Mouse (Mus musculus) myocyte (in vitro differentiated cells): ENCODE measurements around the gene Gbx1.

Experiments used
- E2F4 ChIP-seq: IDR thresholded peaks from one replicate; pipeline ENCODE4 v1.6.1; 2011; ENCODE audit warnings: mild to moderate bottlenecking, control low read depth, moderate library complexity; ENCODE audit not compliant: insufficient read depth
- MAX ChIP-seq: IDR thresholded peaks from one replicate; pipeline ENCODE4 v1.6.1; 2011; ENCODE audit warnings: low read depth, mild to moderate bottlenecking, control low read depth
- MYOG ChIP-seq, 3 experiments: IDR thresholded peaks; one replicate each; pipeline ENCODE4 v1.6.1; 2011; ENCODE audit warnings: control low read depth in 2 of 3, low read depth in 2 of 3, mild to moderate bottlenecking in 2 of 3; ENCODE audit not compliant: insufficient read length in 2 of 3, control insufficient read depth in 1 of 3, insufficient read depth in 1 of 3
- POLR2AphosphoS2 ChIP-seq: IDR thresholded peaks from one replicate; pipeline ENCODE4 v1.6.1; 2011; ENCODE audit warnings: low read depth, control low read depth; ENCODE audit not compliant: insufficient read length
- REST ChIP-seq: IDR thresholded peaks from one replicate; pipeline ENCODE4 v1.6.1; 2011; ENCODE audit warnings: mild to moderate bottlenecking, control low read depth, moderate library complexity; ENCODE audit not compliant: insufficient read depth, insufficient read length
- TCF12 ChIP-seq: IDR thresholded peaks from one replicate; pipeline ENCODE4 v1.6.1; 2011; ENCODE audit warnings: mild to moderate bottlenecking, control low read depth; ENCODE audit not compliant: poor library complexity, insufficient read depth, severe bottlenecking
- TCF3 ChIP-seq: IDR thresholded peaks from one replicate; pipeline ENCODE4 v1.6.1; 2011; ENCODE audit warnings: low read depth, control low read depth; ENCODE audit not compliant: insufficient read length

DNA sequence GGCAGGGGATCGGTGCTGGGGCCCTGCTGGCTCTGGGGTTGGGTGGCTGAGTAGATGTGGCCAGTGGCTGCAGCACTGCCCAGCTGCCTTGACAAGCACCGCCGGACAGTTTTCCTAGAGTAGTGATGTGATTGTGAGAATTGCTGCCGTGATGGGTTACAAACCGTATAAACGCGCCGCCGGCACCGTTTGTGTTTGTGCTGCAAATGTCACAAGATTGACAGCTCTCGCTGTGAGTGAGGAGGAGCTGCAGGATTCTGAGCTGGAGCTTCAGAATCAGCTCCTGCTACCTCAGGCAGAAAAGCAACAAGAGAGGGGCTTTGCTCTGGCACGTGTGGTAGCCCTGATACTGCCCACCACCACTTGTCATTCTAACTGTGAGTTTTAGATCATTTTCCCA lies 60.2 kb downstream of the Gbx1 start:
- TF ChIP-seq E2F4 (no peak), MYOG (IDR thresholded peaks at IDR 0.05; ENCODE audit: control insufficient read depth in 1 of 3, insufficient read depth in 1 of 3, insufficient read length in 2 of 3, low read depth in 2 of 3) (no peak), POLR2AphosphoS2 (no peak), TCF12 (no peak), TCF3 (no peak), REST (no peak), MAX (no peak)
